Mouse (Mus musculus): Measurements from ENCODE around the gene Nefh. TPM values are rescaled to one million over a fixed set of nuclear protein-coding genes. Genes with fewer than 3 reads are reported as not detected.

Gene Nefh
- polyA plus RNA-seq, 1 experiment from 2014 or later = 0.17 TPM

GRCm38 (mm10) chr11:4906231-4906630, 41.6 kb downstream of the Nefh start:
- 92% methylated on average over 6 of the region's 6 CpGs for WGBS
- H3K9ac ChIP-seq (ENCODE audit: low read length) = no peak overlapping the region
- H3K9me3 ChIP-seq (ENCODE audit: control insufficient read depth, low read length) = no peaks in the 10 kb centered on the region
- no peaks in the 10 kb centered on the region for H3K4me1 ChIP-seq (replicated peaks; ENCODE audit: control insufficient read depth, insufficient read depth, low read length)
- H3K36me3 ChIP-seq (ENCODE audit: control insufficient read depth, insufficient read depth, low read length) = peaks cover 7% of the 10 kb centered on the region
- no peak overlapping the region for H3K27ac ChIP-seq (ENCODE audit: low read depth, low read length)
- H3K4me3 ChIP-seq (ENCODE audit: low read depth, low read length) = no peak overlapping the region
- ATAC-seq (replicated peaks; ENCODE audit: low FRiP score) = no peak
- H3K27me3 ChIP-seq (ENCODE audit: control insufficient read depth, insufficient read depth, low read length) = no peaks in the 10 kb centered on the region
- no peak for DNase-seq (ENCODE audit: low spot score)
- H3K4me2 ChIP-seq (ENCODE audit: low read depth, low read length, severe bottlenecking) = no peak overlapping the region

DNA sequence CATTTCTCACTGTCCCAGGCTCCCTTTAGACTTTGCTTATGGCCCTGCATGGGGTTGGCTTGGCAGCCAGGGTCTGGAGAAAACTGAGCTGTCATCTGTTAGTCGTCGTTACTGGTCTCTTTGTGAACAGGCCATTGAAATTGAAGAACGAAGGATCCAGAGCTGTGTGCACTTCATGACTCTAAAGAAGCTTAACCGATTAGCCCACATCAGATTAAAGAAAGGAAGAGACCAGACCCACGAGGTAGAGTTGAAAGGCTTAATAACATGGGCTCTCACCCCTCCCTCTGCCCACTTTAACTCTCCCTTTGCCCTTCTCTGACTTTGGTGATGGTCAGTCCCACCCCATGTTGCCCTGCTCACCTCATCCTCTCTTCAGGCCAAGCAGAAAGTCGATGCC, 45.9 kb downstream of the Nefh start:
- Histone ChIP-seq H3K4me3 (ENCODE audit: low read depth, low read length) (no peak overlapping the region), H3K4me1 (replicated peaks; ENCODE audit: control insufficient read depth, insufficient read depth, low read length) (no peaks in the 10 kb centered on the region), H3K27ac (ENCODE audit: low read depth, low read length) (no peak overlapping the region), H3K36me3 (ENCODE audit: control insufficient read depth, insufficient read depth, low read length) (peaks cover 12% of the 10 kb centered on the region), H3K9me3 (ENCODE audit: control insufficient read depth, low read length) (no peaks in the 10 kb centered on the region), H3K4me2 (ENCODE audit: low read depth, low read length, severe bottlenecking) (no peak overlapping the region), H3K9ac (ENCODE audit: low read length) (no peak overlapping the region), H3K27me3 (ENCODE audit: control insufficient read depth, insufficient read depth, low read length) (no peaks in the 10 kb centered on the region)
- ATAC-seq (replicated peaks; ENCODE audit: low FRiP score) (no peak), DNase-seq (ENCODE audit: low spot score) (no peak)
- WGBS = 76% methylated on average over 6 of the region's 6 CpGs

DNA sequence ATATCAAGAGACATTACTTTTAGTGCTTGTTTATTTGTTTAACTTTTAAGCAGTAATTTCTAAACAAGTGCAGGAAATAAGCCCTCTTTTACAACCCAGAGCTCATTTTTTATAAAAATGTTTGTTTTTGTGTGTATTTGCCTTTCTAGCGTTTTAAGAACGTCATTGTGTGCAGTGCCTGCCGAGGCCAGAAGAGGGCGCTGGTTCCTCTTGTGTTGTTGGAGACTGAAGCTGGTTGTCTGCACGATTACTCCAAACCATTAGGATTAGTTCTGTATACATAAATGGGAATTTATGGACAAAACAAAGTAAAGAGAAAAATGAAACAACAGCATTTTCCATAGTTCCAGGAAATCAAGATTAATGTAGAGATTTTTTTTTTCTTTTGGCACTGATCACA, 47.4 kb downstream of the Nefh start:
- H3K4me3 ChIP-seq (ENCODE audit: low read depth, low read length) = no peak overlapping the region
- H3K9ac ChIP-seq (ENCODE audit: low read length) = no peak overlapping the region
- no peak overlapping the region for H3K4me2 ChIP-seq (ENCODE audit: low read depth, low read length, severe bottlenecking)
- WGBS = 70% methylated on average over 5 of the region's 5 CpGs
- H3K27me3 ChIP-seq (ENCODE audit: control insufficient read depth, insufficient read depth, low read length) = no peaks in the 10 kb centered on the region
- H3K9me3 ChIP-seq (ENCODE audit: control insufficient read depth, low read length) = no peaks in the 10 kb centered on the region
- no peaks in the 10 kb centered on the region for H3K4me1 ChIP-seq (replicated peaks; ENCODE audit: control insufficient read depth, insufficient read depth, low read length)
- H3K27ac ChIP-seq (ENCODE audit: low read depth, low read length) = no peak overlapping the region
- ATAC-seq (replicated peaks; ENCODE audit: low FRiP score) = no peak
- DNase-seq (ENCODE audit: low spot score) = no peak
- peaks cover 12% of the 10 kb centered on the region for H3K36me3 ChIP-seq (ENCODE audit: control insufficient read depth, insufficient read depth, low read length)

DNA sequence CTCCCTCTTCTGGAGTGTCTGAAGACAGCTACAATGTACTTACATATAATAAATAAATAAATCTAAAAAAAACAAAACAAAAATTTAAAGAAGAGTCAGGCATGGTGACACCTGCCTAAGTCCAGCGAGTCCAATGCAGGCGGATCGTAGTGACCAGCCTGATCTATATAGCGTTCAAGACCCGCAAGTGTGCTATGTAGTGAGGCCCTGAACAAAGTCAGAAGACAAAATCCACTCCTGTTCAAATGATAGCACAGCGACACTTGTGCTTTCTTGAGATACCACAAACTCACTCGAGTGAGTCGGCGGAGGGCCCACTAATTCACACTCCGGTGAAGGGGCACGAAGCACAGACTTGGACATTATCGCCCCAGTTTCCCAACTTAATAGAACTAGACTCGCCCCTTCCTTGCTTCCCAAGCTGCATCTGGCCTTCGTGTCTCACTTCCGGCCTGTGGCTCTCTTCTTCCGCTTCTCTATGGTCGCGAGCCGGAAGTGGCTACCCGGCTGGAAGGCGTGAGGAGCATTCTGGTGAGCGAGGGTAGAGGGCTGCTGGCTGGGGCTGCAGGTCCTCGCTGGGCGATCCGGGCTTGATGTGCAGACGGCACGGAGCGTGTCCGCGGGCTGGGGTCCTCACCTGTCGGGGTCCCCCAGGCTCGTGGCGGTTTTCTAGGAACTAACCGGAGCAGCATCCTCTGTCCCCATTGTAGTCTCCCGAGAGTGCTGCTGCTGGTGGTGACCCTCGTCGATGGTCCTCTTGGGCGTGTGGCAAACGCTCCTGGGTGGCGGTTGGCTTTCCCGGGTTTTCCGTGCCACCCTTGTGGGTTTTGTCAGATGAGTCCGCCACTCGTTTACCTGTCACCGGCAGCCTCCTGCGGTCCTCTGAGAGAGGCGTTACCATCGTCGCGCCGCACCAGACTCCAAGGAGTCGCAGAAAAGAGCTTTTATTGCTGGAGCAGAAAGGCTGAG, 52.7 kb downstream of the Nefh start, which contains the start of gene Thoc5:
Thoc5 (plus strand) TSS at position 473 of the 969 bp plus-strand sequence.
- Histone ChIP-seq H3K27ac (ENCODE audit: low read depth, low read length) (peak within 1 kb of the TSS; percentile 64), H3K4me2 (ENCODE audit: low read depth, low read length, severe bottlenecking) (peak within 1 kb of the TSS; percentile 81), H3K27me3 (ENCODE audit: control insufficient read depth, insufficient read depth, low read length) (no peaks in the 10 kb centered on the region), H3K9ac (ENCODE audit: low read length) (peak within 1 kb of the TSS; percentile 87), H3K9me3 (ENCODE audit: control insufficient read depth, low read length) (no peaks in the 10 kb centered on the region), H3K4me3 (ENCODE audit: low read depth, low read length) (peak within 1 kb of the TSS; percentile 87), H3K36me3 (ENCODE audit: control insufficient read depth, insufficient read depth, low read length) (peaks cover 5% of the 10 kb centered on the region), H3K4me1 (replicated peaks; ENCODE audit: control insufficient read depth, insufficient read depth, low read length) (no peaks in the 10 kb centered on the region)
- ATAC-seq (replicated peaks; ENCODE audit: low FRiP score) (peak; percentile 91), DNase-seq (ENCODE audit: low spot score) (peak; percentile 84)
- 3% methylated on average over 52 of the region's 52 CpGs for WGBS

Small RNA genes within 50 kb of the gene (microRNA-seq; reads per million reads assigned to microRNA genes)
- gene Mir6918 (ENCODE audit: insufficient number of aligned reads) = 2.5 reads per million

Other genes with a start within 250 kb of the Nefh start
- gene Uqcr10, start 243.7 kb downstream of the Nefh start, polyA plus RNA-seq (2014; fragmentation: Nextera tagmentation; extraction: Ambion mirVana) = 550 and 552 TPM in 2 replicates
- gene Zmat5, start 243.4 kb downstream of the Nefh start, polyA plus RNA-seq (2014; fragmentation: Nextera tagmentation; extraction: Ambion mirVana) = 70.9 and 76.4 TPM in 2 replicates
- gene Cabp7, start 201.3 kb downstream of the Nefh start, polyA plus RNA-seq (2014; fragmentation: Nextera tagmentation; extraction: Ambion mirVana) = 0.57 and 0.79 TPM in 2 replicates
- gene Nf2, start 98.5 kb downstream of the Nefh start, polyA plus RNA-seq (2014; fragmentation: Nextera tagmentation; extraction: Ambion mirVana) = 56.1 and 57.4 TPM in 2 replicates
- gene Nipsnap1, start 74.1 kb downstream of the Nefh start, polyA plus RNA-seq (2014; fragmentation: Nextera tagmentation; extraction: Ambion mirVana) = 77.5 and 80.0 TPM in 2 replicates
- 54.7 and 61.3 TPM in 2 replicates for gene Thoc5, start 52.7 kb downstream of the Nefh start, polyA plus RNA-seq (2014; fragmentation: Nextera tagmentation; extraction: Ambion mirVana)
- gene Ap1b1, start 38.8 kb upstream of the Nefh start, polyA plus RNA-seq (2014; fragmentation: Nextera tagmentation; extraction: Ambion mirVana) = 59.2 and 66.4 TPM in 2 replicates
- gene Rasl10a, start 110.1 kb upstream of the Nefh start, polyA plus RNA-seq (2014; fragmentation: Nextera tagmentation; extraction: Ambion mirVana) = 0.23 and 0.99 TPM in 2 replicates
- gene Gas2l1, start 117.3 kb upstream of the Nefh start, polyA plus RNA-seq (2014; fragmentation: Nextera tagmentation; extraction: Ambion mirVana) = 36.3 and 39.7 TPM in 2 replicates
- gene Rhbdd3, start 150.9 kb upstream of the Nefh start, polyA plus RNA-seq (2014; fragmentation: Nextera tagmentation; extraction: Ambion mirVana) = 26.5 and 34.4 TPM in 2 replicates
- 509 and 539 TPM in 2 replicates for gene Ewsr1, start 151.2 kb upstream of the Nefh start, polyA plus RNA-seq (2014; fragmentation: Nextera tagmentation; extraction: Ambion mirVana)
- 22.2 TPM in 2 replicates for gene Emid1, start 204.2 kb upstream of the Nefh start, polyA plus RNA-seq (2014; fragmentation: Nextera tagmentation; extraction: Ambion mirVana)